Mouse (Mus musculus): ENCODE measurements around the gene Lrrc4b.
A peak's percentile ranks its signal among the peaks of the same experiment; 100 is the strongest.

The Lrrc4b gene

DNA sequence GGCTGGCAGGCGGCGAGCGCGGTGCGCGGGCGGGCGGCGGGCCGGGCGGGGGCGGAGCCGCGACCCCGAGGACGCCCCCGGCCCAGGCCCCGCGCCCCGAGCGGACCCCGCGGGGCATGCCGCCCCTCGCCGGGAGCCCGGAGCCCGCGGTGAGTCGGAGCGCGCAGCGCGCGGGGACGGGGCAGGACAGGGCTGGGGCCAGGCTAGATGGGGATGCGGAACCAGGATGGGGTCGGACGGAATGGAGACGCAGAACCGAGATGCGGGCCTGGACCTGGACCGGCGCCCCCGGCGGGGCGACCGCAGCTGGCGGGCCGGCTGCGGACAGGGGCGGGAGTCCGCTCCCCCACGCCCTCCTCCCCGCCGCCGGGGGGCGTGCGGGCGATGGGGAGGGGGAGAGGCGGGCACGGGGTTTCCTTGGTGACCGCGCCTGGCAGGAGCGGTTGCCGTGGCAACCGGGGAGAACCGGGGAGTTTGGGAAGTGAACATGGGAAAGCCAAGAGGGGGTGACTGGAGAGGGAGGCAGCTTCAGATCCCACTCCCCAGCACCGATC, at the start of gene Lrrc4b:
Lrrc4b (plus strand) TSS at position 51 of the 554 bp plus-strand sequence.
- peak; percentile 27 for DNase-seq (ENCODE audit: inconsistent ontology term)

DNA sequence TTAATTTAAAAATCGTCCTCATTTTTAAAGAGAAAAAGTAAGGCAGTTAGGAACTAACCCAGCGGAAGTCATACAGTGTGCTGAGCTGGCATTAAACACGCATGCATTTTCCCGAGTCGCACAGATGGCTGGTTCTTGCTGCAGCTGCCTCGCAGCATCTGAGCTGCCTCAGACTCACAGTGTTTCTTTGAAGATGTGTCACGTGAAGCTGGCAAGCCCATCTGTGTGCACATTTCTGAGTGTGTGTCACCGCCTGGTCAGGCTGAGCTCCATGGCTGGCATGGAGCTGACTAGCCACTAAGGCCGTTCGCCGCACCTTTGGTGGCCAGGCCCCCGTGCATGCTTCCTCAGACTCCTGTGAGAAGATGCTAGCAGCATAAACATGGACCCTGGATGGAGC, 46.3 kb upstream of the Lrrc4b start:
- DNase-seq (ENCODE audit: inconsistent ontology term) = no peak

DNA sequence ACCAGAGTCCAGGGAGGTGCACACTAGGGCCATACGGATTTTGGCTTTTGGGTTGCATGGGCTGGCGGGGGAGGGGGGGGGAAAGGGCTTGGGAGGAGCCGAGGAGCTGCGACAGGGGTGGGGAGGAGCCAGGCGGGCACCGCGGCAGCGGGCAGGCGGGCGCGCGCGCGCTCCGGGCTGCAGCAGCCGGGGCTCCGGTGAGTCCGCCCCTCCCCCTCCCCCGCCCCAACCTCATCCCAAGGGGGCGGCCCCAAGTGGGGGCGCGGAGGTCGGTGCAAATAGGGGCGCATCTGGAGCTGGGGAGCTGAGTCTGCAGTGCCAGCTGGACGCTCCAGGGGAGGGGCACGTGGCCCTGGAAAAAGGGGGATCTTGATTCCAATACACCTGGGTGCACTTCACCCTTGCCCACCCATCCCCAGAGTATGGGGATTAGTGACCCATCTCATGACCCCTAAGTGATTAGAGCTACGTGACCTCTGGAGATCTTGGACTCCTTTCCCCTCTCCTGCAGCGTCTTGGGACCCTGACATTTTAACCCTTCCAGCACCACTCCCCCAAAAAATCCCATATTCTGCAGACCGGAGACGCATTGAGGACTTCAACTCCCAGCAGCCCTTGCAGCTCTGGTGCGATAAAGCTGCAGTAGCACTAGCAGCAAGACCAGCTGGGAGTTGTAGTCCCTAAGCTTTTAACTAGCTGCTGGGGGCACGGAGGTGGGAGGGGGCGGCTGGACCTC, 44.7 kb upstream of the Lrrc4b start, which contains the start of gene Syt3:
Syt3 (plus strand) TSS at position 123 of the 736 bp plus-strand sequence.
- peak; percentile 43 for DNase-seq (ENCODE audit: inconsistent ontology term)

DNA sequence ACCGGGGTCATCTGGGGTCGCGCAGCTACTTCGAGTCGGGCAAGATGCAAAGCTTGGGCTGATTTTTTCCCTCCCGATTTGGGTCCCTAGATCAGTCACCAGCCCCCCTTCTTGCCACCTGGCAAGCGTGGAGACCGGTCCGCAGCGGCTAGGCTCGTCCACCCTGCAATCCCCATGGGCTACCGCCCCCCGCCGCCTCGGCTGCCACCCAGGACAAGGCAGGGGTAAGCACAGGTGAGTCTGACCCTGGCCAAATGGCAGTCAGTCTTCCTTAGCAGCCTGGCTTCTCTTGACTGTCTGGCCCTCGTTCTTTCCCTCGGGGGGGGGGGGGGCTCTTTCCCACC, 44.1 kb upstream of the Lrrc4b start:
- DNase-seq (ENCODE audit: inconsistent ontology term) = no peak

DNA sequence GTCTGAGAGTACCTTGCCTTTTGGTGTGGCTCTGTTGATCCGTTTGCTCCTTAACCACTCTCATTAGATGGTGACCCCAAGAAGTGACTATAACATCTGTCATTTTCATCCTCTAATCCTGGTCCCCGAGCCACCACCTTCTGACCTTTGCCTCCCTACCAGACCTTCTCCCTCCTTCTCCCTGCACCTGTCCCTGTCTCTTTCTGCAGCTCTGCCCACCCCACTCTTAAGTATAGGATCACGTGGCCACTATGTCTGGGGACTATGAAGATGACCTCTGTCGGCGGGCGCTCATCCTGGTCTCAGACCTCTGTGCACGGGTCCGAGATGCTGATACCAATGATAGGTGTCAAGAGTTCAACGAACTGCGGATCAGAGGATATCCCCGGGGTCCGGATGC, 43.1 kb upstream of the Lrrc4b start, which contains the start of gene 1700008O03Rik:
1700008O03Rik (minus strand) TSS at position 101 of the 400 bp plus-strand sequence.
- DNase-seq (ENCODE audit: inconsistent ontology term) = no peak

DNA sequence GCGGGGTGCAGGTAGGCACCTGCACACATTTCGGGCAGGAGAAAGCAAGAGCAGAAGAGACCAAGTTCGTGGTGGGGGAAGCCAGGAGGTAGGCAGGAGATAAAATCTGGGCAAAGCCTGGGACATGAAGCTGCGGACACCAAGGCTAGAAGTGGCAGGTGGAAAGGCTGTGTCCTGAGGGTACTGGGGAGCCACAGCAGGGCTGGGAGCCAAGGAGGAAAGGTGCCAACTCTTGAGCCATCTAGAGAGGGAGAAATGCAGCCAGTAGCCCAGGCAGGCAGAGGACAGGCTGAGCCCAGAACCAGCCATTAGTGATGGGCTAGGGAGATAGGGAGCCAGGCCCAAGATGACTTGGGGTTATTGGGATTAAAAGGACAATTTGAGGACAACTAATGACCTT, 37.0 kb upstream of the Lrrc4b start:
- no peak for DNase-seq (ENCODE audit: inconsistent ontology term)

DNA sequence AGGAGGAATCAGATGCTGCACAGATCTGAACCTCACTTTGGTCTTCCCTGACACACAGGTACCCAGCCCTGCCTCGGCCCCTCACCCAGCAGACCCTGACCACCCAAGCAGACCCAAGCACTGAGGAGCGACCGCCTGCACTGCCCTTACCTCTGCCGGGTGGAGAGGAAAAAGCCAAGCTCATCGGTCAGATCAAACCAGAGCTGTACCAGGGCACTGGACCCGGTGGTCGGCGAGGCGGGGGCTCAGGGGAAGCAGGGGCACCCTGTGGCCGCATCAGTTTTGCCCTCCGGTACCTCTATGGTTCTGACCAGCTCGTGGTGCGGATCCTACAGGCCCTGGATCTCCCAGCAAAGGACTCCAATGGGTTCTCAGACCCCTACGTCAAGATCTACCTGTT, 36.5 kb upstream of the Lrrc4b start:
- no peak for DNase-seq (ENCODE audit: inconsistent ontology term)

DNA sequence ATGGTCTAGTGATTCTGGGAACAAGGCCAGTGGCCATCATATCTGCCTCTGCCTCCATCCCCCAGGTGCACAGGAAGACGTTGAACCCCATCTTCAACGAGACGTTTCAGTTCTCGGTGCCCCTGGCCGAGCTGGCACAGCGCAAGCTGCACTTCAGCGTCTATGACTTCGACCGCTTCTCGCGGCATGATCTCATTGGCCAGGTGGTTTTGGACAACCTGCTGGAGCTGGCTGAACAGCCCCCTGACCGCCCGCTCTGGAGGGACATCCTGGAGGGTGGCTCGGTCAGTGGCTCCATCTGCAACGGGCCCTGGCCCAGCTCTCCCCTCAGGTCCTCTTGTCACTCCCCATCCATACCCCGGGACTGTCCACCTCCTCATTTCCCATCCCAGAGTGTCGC, 35.5 kb upstream of the Lrrc4b start:
- no peak for DNase-seq (ENCODE audit: inconsistent ontology term)

DNA sequence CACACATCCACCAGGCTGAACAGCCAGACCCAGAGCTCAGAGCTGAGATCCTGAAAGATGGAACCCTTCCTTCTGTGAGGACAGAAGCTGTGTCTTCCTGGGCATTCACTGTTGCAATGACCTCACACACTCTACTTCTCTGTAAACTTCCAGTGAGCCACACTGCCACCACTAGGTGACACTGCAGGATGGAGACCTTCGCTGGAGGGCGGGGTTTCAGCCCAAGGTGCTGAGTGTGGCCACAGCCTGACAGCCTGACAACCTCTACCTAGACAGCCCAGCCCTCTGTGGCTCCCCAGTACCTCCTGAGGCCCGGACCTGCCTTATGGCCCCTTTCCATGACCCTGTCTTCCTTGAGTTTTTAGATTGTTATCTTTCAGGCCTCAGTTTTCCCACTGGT, 30.2 kb upstream of the Lrrc4b start:
- peak; percentile 61 for DNase-seq (ENCODE audit: inconsistent ontology term)

DNA sequence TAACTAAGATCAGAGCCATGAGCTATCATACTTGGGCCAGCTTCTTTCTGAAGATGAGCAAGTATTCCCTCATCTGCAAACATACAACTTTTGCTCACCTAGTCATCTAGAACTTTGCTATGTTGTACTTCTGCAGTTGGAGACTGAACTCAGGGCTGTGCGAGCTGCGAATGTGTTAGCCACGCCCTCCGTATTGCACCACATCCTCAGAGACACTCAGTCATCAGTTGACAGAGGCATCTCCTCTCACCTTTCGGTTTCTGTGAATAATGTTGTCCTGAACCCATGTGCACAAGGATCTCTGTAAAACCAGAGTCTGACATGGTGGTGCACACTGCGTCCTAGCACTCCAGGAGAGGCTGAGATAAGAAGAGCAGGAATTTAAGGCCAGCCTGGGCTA, 27.1 kb upstream of the Lrrc4b start:
- no peak for DNase-seq (ENCODE audit: inconsistent ontology term)

DNA sequence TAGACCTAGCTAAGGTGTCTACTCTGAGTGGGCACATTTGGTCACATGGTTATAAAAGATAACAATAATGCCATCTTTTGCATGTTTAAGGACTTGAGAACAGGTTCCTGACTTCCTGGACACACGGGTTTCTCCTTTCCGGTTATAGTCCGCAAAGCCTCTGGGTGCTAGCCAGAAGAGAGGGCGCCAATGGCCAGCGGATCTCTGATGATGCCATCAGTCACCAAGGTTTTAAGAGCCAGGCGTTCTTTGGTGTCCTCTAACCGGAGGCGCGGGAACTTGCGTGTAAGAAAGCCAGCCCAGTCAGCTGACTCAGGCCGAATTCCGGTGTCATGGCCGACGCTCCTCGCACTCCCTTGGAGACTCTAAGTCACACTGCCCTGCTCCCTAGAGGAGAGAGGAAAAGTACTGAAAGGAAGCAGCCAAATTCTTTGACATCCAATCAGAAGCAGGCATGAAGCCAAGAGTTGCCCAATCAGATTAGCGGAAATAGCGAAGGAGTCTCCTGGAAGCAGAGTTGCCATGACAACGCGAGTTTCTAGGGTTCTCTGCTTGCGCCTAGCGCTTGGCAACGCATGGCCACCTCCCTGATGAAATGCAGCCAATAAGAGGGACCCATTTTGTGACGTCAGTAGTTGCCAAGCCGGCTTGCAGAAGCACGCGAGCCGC, 23.3 kb upstream of the Lrrc4b start:
- DNase-seq (ENCODE audit: inconsistent ontology term) = peak; percentile 97

DNA sequence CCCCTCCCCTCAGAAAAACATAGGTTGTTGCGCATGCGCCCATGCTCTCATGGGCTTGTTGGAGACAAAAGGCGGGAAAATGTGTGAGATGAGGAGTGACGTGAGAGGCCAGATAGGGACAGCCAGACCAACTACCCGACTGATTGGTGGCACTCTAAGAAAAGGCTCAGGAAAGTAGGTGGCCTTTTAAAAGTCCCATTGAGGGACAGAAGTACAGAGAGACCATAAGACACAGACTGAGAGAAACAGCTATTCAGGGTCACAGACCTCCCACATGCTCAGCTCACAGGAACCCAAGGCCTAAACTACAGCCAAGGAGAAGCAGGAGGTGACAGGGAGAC, 22.8 kb upstream of the Lrrc4b start:
- no peak for DNase-seq (ENCODE audit: inconsistent ontology term)

DNA sequence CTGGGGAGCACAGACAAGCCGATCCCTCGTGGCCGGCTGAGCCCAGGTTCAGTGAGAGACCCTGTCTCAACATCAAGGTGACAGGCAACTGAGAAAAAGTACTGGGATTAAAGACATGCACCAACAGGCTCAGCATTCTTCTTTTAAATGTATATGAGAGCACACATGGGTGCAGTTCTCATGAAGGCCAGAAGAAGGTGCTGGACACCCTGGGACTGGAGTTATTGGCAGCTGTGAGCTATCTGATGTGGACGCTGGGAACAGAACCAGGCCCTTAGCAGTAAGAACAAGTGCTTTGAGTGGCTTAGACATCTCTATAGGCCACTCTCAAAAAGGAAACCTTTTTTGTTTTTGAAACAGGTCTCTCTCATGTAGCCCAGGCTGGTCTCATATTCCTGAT, 17.7 kb upstream of the Lrrc4b start:
- DNase-seq (ENCODE audit: inconsistent ontology term) = no peak

DNA sequence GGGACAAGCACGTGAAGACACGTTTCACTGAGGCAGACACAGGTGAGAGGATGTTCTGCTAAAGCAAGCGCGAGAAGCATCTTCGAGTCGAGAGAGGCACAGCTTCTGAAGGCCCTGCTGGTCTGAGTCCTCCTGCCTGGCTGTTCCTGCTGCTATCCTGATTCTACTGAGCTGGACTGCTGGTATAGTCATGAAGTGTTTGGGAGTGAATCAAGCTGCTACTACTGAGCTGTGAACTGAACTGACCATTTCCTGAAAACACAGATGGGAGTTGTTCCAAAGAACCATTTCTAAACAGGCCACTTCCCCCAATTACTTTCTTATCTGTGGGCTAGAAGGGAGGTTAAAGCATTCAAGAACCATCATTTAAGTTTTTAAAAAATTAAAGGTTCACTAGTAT, 15.5 kb upstream of the Lrrc4b start:
- DNase-seq (ENCODE audit: inconsistent ontology term) = no peak

DNA sequence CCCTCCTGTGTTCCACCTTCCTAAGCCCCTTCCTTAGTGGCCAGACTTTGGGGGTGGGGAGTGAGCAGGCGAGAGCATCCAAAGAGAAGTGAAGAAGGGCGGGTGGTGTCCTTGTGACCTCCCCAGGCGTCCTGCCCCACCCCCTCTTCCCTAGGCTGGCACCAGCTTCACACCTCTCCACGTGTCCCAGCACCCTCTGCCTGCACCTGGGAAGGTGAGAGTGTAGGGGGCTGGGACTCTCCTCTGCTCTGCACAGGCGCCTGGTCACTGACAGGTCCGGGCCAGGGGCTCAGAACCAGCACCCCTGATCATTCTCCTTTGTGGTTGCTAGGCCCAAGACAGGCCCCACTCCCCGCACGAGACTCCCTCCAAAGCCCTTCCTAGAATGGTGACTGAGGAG, 1.2 kb upstream of the Lrrc4b start:
- no peak for DNase-seq (ENCODE audit: inconsistent ontology term)

DNA sequence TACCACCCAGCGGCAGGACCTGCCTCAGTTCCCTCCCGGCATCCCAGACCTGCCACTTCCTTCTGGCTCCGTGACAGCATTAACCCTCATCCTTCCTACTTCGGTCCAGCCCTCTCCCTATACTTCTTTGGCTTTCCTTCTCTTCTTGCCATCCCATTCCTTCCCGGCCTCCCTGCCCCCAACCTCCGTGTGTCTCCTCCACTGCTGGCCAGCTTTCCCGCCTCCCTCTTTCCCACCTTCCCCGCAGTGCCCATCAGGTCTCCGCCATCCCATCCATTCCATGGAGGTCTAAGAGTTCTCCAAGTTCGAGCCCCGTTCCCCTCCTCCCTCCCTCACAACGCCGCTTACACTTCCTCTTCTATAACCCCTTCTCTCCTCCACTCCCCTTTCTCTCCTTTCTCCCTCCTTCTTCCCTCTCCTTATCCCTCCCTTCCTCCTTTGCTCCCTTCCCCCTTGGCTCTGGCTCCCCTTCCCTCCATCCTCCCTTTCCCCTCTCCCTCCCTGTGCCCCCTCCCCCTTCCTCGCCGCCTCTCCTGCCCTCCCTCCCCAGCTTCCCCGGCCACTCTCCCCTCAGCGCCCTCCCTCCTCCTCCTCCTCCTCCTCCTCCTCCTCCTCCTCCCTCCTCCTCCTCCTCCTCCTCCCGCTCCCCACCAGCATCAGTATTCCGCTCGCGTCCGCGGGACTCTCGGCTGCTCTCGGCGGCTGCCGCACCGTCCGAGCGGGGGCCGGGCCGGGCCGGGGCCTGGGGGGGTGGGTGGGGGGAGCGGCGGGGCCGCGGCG, 457 bp upstream of the Lrrc4b start:
- DNase-seq (ENCODE audit: inconsistent ontology term) = no peak

DNA sequence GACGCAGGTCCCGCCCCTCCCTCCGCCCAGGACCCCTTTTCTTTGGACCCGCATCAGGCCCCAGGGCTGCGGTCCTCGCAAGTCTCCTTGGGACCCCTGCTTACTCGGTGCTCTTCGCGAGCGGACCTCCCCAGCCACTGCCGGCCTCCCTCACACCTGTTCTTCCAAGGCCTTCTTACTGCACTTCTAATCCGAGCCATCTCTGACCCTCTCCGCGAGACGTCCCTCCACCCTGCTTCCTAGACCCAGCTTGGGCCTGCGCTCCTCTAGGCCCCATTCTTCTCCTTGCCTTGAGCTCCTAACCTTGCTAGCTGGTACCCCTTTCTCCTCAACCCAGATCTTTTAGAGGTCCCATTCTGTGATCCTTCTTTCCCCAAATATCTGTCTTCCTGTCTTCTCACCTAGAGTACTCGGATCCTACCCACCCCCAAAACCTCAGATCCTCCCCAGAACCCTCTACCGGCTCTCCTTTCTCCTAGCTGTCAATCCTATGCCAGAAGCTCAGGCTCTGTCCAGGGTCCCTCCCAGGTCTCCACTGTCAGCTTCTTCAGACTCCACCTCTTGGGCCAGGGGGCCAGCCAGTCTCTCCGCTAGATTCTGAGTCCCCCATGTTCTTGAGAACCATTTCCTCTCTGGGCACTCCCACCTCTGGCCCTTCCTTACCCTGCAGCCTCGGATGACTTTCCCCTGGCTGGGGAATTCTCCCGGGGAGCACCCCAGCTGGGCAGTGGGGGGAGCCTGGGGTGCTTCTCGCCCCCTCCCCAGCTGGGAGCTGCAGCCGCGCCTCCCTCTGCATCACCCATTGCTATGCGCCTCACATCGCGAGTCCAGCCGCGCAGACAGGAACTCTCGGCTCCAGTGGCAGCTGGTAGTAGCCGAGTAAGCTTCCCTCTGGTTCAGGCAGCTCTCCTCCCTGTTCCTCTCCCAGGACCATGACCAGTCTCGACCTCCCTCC, 993 bp downstream of the Lrrc4b start:
- DNase-seq (ENCODE audit: inconsistent ontology term) = no peak

DNA sequence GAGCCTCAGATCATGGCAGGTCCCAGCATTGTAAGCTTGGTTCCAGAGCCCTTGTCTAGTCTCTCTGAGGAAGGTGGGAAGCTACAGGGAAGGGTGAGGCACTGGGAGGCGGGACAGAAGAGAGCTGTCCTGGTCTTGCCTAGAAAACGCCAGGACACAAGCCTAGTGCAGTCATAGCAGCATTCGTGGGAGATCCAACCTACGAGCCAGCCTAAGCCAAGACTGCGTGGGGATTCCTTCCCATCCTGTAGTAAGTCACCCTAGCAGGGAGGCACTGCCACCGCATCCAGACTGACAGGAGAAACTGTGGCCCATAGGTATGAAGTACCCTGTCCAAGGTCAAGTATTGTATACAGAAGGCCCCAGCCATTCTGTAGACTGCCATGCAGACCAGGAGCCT, 3.7 kb downstream of the Lrrc4b start:
- no peak for DNase-seq (ENCODE audit: inconsistent ontology term)

DNA sequence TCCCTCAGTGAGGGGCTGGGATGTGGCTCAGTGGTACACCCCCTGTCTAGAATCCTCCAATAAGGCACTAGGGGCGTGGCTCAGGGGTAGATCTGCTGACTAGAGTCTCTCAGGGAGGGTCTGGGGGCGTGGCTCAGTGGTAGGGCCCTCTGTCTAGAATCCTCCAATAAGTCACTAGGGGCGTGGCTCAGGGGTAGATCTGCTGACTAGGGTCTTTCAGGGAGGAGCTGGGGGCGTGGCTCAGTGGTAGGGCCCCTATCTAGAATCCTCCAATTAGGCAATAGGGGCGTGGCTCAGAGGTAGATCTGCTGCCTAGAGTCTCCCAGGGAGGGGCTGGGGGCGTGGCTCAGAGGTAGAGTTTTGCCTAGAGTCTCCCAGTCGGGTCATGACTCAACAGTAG, 4.6 kb downstream of the Lrrc4b start:
- peak; percentile 18 for DNase-seq (ENCODE audit: inconsistent ontology term)

DNA sequence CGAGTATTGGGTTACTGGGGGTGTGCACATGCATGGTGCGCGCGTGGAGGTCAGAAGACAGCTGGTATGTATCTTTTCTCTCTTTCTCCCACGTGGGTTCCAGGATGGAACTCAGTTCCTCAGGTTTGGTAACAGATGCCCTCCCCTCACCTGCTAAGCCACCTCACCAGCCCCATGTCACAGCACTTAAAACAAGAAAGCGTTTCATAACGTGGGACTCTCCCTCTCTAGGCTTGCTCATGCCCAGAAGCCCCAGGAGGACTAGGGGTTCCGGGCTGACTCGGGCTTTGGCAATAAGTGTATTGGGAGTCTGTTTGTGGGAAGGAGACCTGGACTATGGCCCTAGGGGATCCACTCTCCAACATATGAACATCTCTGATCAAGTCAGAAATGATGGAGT, 5.3 kb downstream of the Lrrc4b start:
- DNase-seq (ENCODE audit: inconsistent ontology term) = no peak

DNA sequence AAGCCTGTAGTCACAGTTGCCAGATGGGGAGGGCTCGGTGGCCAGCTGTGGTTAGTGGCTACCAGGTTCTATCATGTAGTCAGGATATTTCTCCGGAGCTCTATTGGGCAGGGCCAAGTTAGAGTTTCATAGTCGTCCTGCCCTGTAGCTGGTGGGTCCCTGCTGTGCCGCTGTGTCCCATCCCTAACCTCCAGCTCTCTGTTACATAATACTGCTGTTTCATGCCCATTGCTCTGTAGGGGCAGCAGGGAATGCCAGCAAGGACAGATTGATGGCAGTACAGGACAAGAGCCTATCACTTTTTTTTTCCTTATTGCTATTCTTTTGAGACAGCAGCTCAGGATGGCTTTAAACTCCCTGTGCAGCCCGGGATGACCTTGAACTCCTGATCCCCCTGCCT, 7.0 kb downstream of the Lrrc4b start:
- DNase-seq (ENCODE audit: inconsistent ontology term) = no peak

Measured in Muller cell, postnatal 12 days (primary cell).